Mouse (Mus musculus) liver, embryonic 16.5 days (tissue): ENCODE data around the gene Irf6. TPM values are rescaled to one million over a fixed set of nuclear protein-coding genes. Genes with fewer than 3 reads are reported as not detected.

Experiments used
- polyA plus RNA-seq: library from polyadenylated mRNA; unstranded; fragments of >200 nt; fragmentation: Nextera tagmentation; extraction: Ambion mirVana; gene quantifications from 2 replicates; pipeline ENCODE4 v1.2.1, GENCODE M21; 2015

The Irf6 gene
- polyA plus RNA-seq, 1 experiment from 2014 or later, result 3.8 TPM

Other genes starting within 250 kb of the Irf6 start
- 4.8 and 5.4 TPM in 2 replicates for gene Syt14, start 117.3 kb upstream of the Irf6 start, polyA plus RNA-seq
- gene Diexf, start 22.8 kb upstream of the Irf6 start, polyA plus RNA-seq, result 2.6 and 3.1 TPM in 2 replicates
- gene A130010J15Rik, start 14.9 kb downstream of the Irf6 start, polyA plus RNA-seq, result 4.0 and 4.1 TPM in 2 replicates
- 8.3 and 9.4 TPM in 2 replicates for gene Traf3ip3, start 48.6 kb downstream of the Irf6 start, polyA plus RNA-seq
- gene Lamb3, start 54.6 kb downstream of the Irf6 start, polyA plus RNA-seq, result 0.41 and 1.2 TPM in 2 replicates
- 26.5 and 40.3 TPM in 2 replicates for gene Hsd11b1, start 111.0 kb downstream of the Irf6 start, polyA plus RNA-seq
- 179 and 180 TPM in 2 replicates for gene G0s2, start 120.1 kb downstream of the Irf6 start, polyA plus RNA-seq
- 0.23 and 0.33 TPM in 2 replicates for gene Camk1g, start 217.2 kb downstream of the Irf6 start, polyA plus RNA-seq